Mouse (Mus musculus) kidney, embryonic 15.5 days (tissue): ENCODE measurements at regions not wholly inside any gene's neighbourhood (a gene's known extent, or its start where the extent isn't known, plus 50 kb on each side); places are given as distances from the start of the nearest gene placed in this dataset.

Experiments
- ATAC-seq: fragments of 200-750 bp; cut with Nextera tagmentation; replicated peaks from 2 replicates; pipeline ENCODE4 v1.8.0; 2017; ENCODE audit warnings: moderate TSS enrichment; ENCODE audit not compliant: low FRiP score
- H3K27ac ChIP-seq: fragments of 300-500 bp; sonication (generic); 2 replicates; pipeline ENCODE4 v1.5.1; 2015; ENCODE audit warnings: mild to moderate bottlenecking, inconsistent platforms
- H3K27me3 ChIP-seq: fragments of 300-500 bp; sonication (generic); 2 replicates; pipeline ENCODE4 v1.6.1; 2015; ENCODE audit warnings: inconsistent platforms
- H3K36me3 ChIP-seq: fragments of 300-500 bp; sonication (generic); 2 replicates; pipeline ENCODE4 v1.6.1; 2015; ENCODE audit warnings: inconsistent platforms
- H3K4me1 ChIP-seq: fragments of 300-500 bp; sonication (generic); 2 replicates; pipeline ENCODE4 v1.6.1; 2015; ENCODE audit warnings: inconsistent platforms
- H3K4me2 ChIP-seq: fragments of 300-500 bp; sonication (generic); 2 replicates; pipeline ENCODE4 v1.6.1; 2015; ENCODE audit warnings: moderate library complexity, mild to moderate bottlenecking, inconsistent platforms
- H3K4me3 ChIP-seq: fragments of 300-500 bp; sonication (generic); replicated peaks from 2 replicates; pipeline ENCODE4 v1.5.1; 2015; ENCODE audit warnings: mild to moderate bottlenecking, inconsistent platforms
- H3K9ac ChIP-seq: fragments of 300-500 bp; sonication (generic); 2 replicates; pipeline ENCODE4 v1.6.1; 2015; ENCODE audit warnings: mild to moderate bottlenecking, inconsistent platforms
- H3K9me3 ChIP-seq: fragments of 300-500 bp; sonication (generic); replicated peaks from 2 replicates; pipeline ENCODE4 v1.6.1; 2016; ENCODE audit warnings: inconsistent platforms
- WGBS: fragments of 180-500 bp; shearing (Covaris S2); methylation state at CpG from one replicate; pipeline ENCODE4 v1.1.7; 2015; ENCODE audit warnings: mixed read lengths; 5-methylcytosine and 5-hydroxymethylcytosine counted together

GRCm38 (mm10) chr17:84032441-84032840, 155.3 kb downstream of the Zfp36l2 start:
- 0 out of 2 replicates have a peak overlapping the region, but pooled peaks have one; percentile 68 for H3K27ac ChIP-seq
- ATAC-seq: no peak
- no peaks in the 10 kb centered on the region for H3K9me3 ChIP-seq
- H3K27me3 ChIP-seq: no peaks in the 10 kb centered on the region
- H3K36me3 ChIP-seq: no peaks in the 10 kb centered on the region
- H3K4me1 ChIP-seq: peaks cover 57% of the 10 kb centered on the region
- no peak overlapping the region for H3K4me3 ChIP-seq
- WGBS: 80% methylated on average over 8 of the region's 8 CpGs
- no peak overlapping the region for H3K4me2 ChIP-seq
- H3K9ac ChIP-seq: no peak overlapping the region

GRCm38 (mm10) chr17:84031833-84032232, 155.9 kb downstream of the Zfp36l2 start:
- Histone ChIP-seq H3K27ac (peak overlapping the region; percentile 68), H3K4me2 (no peak overlapping the region), H3K27me3 (no peaks in the 10 kb centered on the region), H3K36me3 (no peaks in the 10 kb centered on the region), H3K4me1 (peaks cover 58% of the 10 kb centered on the region), H3K9ac (no peak overlapping the region), H3K9me3 (no peaks in the 10 kb centered on the region), H3K4me3 (no peak overlapping the region)
- WGBS: 66% methylated on average over 4 of the region's 4 CpGs
- ATAC-seq: no peak

GRCm38 (mm10) chr17:84031381-84031780, 156.4 kb downstream of the Zfp36l2 start:
- H3K4me1 ChIP-seq: peaks cover 62% of the 10 kb centered on the region
- no peaks in the 10 kb centered on the region for H3K36me3 ChIP-seq
- H3K27ac ChIP-seq: peak overlapping the region; percentile 68
- no peaks in the 10 kb centered on the region for H3K27me3 ChIP-seq
- H3K9me3 ChIP-seq: no peaks in the 10 kb centered on the region
- H3K9ac ChIP-seq: no peak overlapping the region
- H3K4me2 ChIP-seq: no peak overlapping the region
- H3K4me3 ChIP-seq: no peak overlapping the region
- no peak for ATAC-seq
- 51% methylated on average over 6 of the region's 6 CpGs for WGBS

GRCm38 (mm10) chr17:84030699-84031098, 157.0 kb downstream of the Zfp36l2 start:
- Histone ChIP-seq H3K4me1 (peaks cover 65% of the 10 kb centered on the region), H3K27ac (peak overlapping the region; percentile 68), H3K9me3 (no peaks in the 10 kb centered on the region), H3K4me3 (no peak overlapping the region), H3K9ac (no peak overlapping the region), H3K4me2 (no peak overlapping the region), H3K36me3 (no peaks in the 10 kb centered on the region), H3K27me3 (no peaks in the 10 kb centered on the region)
- no peak for ATAC-seq
- 91% methylated on average over 4 of the region's 5 CpGs for WGBS

GRCm38 (mm10) chr17:84028157-84028970, 159.4 kb downstream of the Zfp36l2 start:
- no peaks in the 10 kb centered on the region; the same call in 1 of the 2 replicates for H3K9me3 ChIP-seq
- H3K4me3 ChIP-seq: no peak overlapping the region
- no peaks in the 10 kb centered on the region for H3K36me3 ChIP-seq
- H3K9ac ChIP-seq: 0 out of 2 replicates have a peak overlapping the region, but pooled peaks have one; percentile 1
- peaks cover 58% of the 10 kb centered on the region for H3K4me1 ChIP-seq
- no peak overlapping the region for H3K27ac ChIP-seq
- WGBS: 18% methylated on average over 27 of the region's 27 CpGs
- no peaks in the 10 kb centered on the region for H3K27me3 ChIP-seq
- peak; percentile 81 for ATAC-seq
- H3K4me2 ChIP-seq: peak overlapping the region; percentile 49

GRCm38 (mm10) chr17:84027275-84027674, 160.5 kb downstream of the Zfp36l2 start:
- no peak overlapping the region for H3K4me3 ChIP-seq
- ATAC-seq: no peak
- H3K4me2 ChIP-seq: no peak overlapping the region
- H3K9me3 ChIP-seq: no peaks in the 10 kb centered on the region; the same call in 1 of the 2 replicates
- no peaks in the 10 kb centered on the region for H3K27me3 ChIP-seq
- no peak overlapping the region for H3K9ac ChIP-seq
- peaks cover 47% of the 10 kb centered on the region for H3K4me1 ChIP-seq
- H3K36me3 ChIP-seq: no peaks in the 10 kb centered on the region
- 57% methylated on average over 9 of the region's 9 CpGs for WGBS
- H3K27ac ChIP-seq: peak overlapping the region; percentile 78; the same call in 1 of the 2 replicates

- peak overlapping the region; percentile 78 for H3K27ac ChIP-seq
- 28% methylated on average over 9 of the region's 9 CpGs for WGBS
Measured at GRCm38 (mm10) chr17:84026110-84026509, 161.6 kb downstream of the Zfp36l2 start.

GRCm38 (mm10) chr17:84022358-84022757, 165.4 kb downstream of the Zfp36l2 start:
- Histone ChIP-seq H3K27ac (no peak overlapping the region), H3K9ac (no peak overlapping the region), H3K4me2 (no peak overlapping the region), H3K4me3 (no peak overlapping the region), H3K36me3 (no peaks in the 10 kb centered on the region), H3K4me1 (peaks cover 19% of the 10 kb centered on the region), H3K27me3 (no peaks in the 10 kb centered on the region), H3K9me3 (no peaks in the 10 kb centered on the region; the same call in 1 of the 2 replicates)
- 79% methylated on average over 7 of the region's 7 CpGs for WGBS
- ATAC-seq: no peak

More at GRCm38 (mm10) chr17:84026110-84026509, 161.6 kb downstream of the Zfp36l2 start:
- H3K4me1 ChIP-seq: peaks cover 36% of the 10 kb centered on the region
- ATAC-seq: peak; percentile 68
- no peak overlapping the region for H3K4me3 ChIP-seq
- H3K9me3 ChIP-seq: no peaks in the 10 kb centered on the region; the same call in 1 of the 2 replicates
- H3K4me2 ChIP-seq: no peak overlapping the region
- no peaks in the 10 kb centered on the region for H3K36me3 ChIP-seq
- H3K27me3 ChIP-seq: no peaks in the 10 kb centered on the region
- H3K9ac ChIP-seq: no peak overlapping the region

- WGBS: 20% methylated on average over 1 of the region's 1 CpGs
- Histone ChIP-seq H3K27ac (no peak overlapping the region), H3K4me2 (no peak overlapping the region), H3K4me1 (peaks cover 8% of the 10 kb centered on the region; the same call in 1 of the 2 replicates), H3K9me3 (no peaks in the 10 kb centered on the region), H3K4me3 (no peak overlapping the region), H3K36me3 (no peaks in the 10 kb centered on the region), H3K27me3 (no peaks in the 10 kb centered on the region), H3K9ac (no peak overlapping the region)
- ATAC-seq: no peak
Measured at GRCm38 (mm10) chr17:84018817-84019216, 168.9 kb downstream of the Zfp36l2 start.

GRCm38 (mm10) chr17:84017891-84018290, 169.9 kb downstream of the Zfp36l2 start:
- no peak overlapping the region for H3K9ac ChIP-seq
- no peaks in the 10 kb centered on the region for H3K36me3 ChIP-seq
- WGBS: 80% methylated on average over 4 of the region's 4 CpGs

GRCm38 (mm10) chr17:84014287-84015039, 166.7 kb upstream of the Haao start:
- no peak overlapping the region for H3K4me3 ChIP-seq
- no peak overlapping the region for H3K4me2 ChIP-seq
- H3K27me3 ChIP-seq: no peaks in the 10 kb centered on the region
- H3K27ac ChIP-seq: no peak overlapping the region
- 73% methylated on average over 12 of the region's 12 CpGs for WGBS
- no peaks in the 10 kb centered on the region for H3K9me3 ChIP-seq
- no peaks in the 10 kb centered on the region for H3K36me3 ChIP-seq
- ATAC-seq: no peak; the same call in 1 of the 2 replicates
- H3K4me1 ChIP-seq: peaks cover 10% of the 10 kb centered on the region
- H3K9ac ChIP-seq: no peak overlapping the region

More at GRCm38 (mm10) chr17:84017891-84018290, 169.9 kb downstream of the Zfp36l2 start:
- Histone ChIP-seq H3K4me2 (no peak overlapping the region), H3K4me3 (no peak overlapping the region), H3K27me3 (no peaks in the 10 kb centered on the region), H3K4me1 (peaks cover 8% of the 10 kb centered on the region; the same call in 1 of the 2 replicates), H3K27ac (no peak overlapping the region), H3K9me3 (no peaks in the 10 kb centered on the region)
- no peak for ATAC-seq

- no peaks in the 10 kb centered on the region for H3K27me3 ChIP-seq
- peaks cover 24% of the 10 kb centered on the region for H3K4me1 ChIP-seq
- H3K9me3 ChIP-seq: no peaks in the 10 kb centered on the region
- ATAC-seq: no peak
- no peak overlapping the region for H3K27ac ChIP-seq
- no peak overlapping the region for H3K4me3 ChIP-seq
- H3K4me2 ChIP-seq: no peak overlapping the region
- 83% methylated on average over 3 of the region's 3 CpGs for WGBS
- H3K36me3 ChIP-seq: no peaks in the 10 kb centered on the region
- no peak overlapping the region for H3K9ac ChIP-seq
Measured at GRCm38 (mm10) chr17:84010492-84011060, 162.8 kb upstream of the Haao start.
